Mouse (Mus musculus) lung, postnatal 0 days (tissue): ENCODE results near the gene Spr. TPM values are rescaled to one million over a fixed set of nuclear protein-coding genes. Genes with fewer than 3 reads are reported as not detected.
"Not testable (repeated sequence)": the region's sequence is repeated elsewhere in the genome, so short reads cannot be mapped to it uniquely, and the experiment has no call there.

Experiments
- ATAC-seq: fragments of 200-750 bp; cut with Nextera tagmentation; 2 replicates; pipeline ENCODE4 v1.8.0; 2017; ENCODE audit warnings: moderate library complexity
- DNase-seq: peaks from one replicate; pipeline ENCODE4 v3.0.0-alpha.2; 2016; ENCODE audit warnings: low spot score
- H3K27ac ChIP-seq: fragments of 300-500 bp; sonication (generic); 2 replicates; pipeline ENCODE4 v1.5.1; 2014; ENCODE audit warnings: antibody characterized with exemption, mild to moderate bottlenecking, low read length, mixed read lengths
- H3K27me3 ChIP-seq: fragments of 300-500 bp; sonication (generic); replicated peaks from 2 replicates; pipeline ENCODE4 v1.6.1; 2014; ENCODE audit warnings: low read length, mixed read lengths; ENCODE audit not compliant: insufficient read depth
- H3K36me3 ChIP-seq: fragments of 300-500 bp; sonication (generic); 2 replicates; pipeline ENCODE4 v1.6.1; 2014; ENCODE audit warnings: low read length, mixed read lengths; ENCODE audit not compliant: insufficient read depth
- H3K4me1 ChIP-seq: fragments of 300-500 bp; sonication (generic); 2 replicates; pipeline ENCODE4 v1.6.1; 2014; ENCODE audit warnings: antibody characterized with exemption, low read depth, low read length, mixed read lengths; ENCODE audit not compliant: insufficient read depth
- H3K4me2 ChIP-seq: fragments of 300-500 bp; sonication (generic); replicated peaks from 2 replicates; pipeline ENCODE4 v1.6.1; 2014; ENCODE audit warnings: low read depth, mild to moderate bottlenecking, low read length, moderate library complexity, mixed read lengths
- H3K4me3 ChIP-seq: fragments of 300-500 bp; sonication (generic); 2 replicates; pipeline ENCODE4 v1.5.1; 2014; ENCODE audit warnings: low read depth, low read length
- H3K9ac ChIP-seq: fragments of 300-500 bp; sonication (generic); replicated peaks from 2 replicates; pipeline ENCODE4 v1.6.1; 2014; ENCODE audit warnings: low read depth, mild to moderate bottlenecking
- H3K9me3 ChIP-seq: fragments of 300-500 bp; sonication (generic); 2 replicates; pipeline ENCODE4 v1.6.1; 2016; ENCODE audit warnings: low read length, mixed read lengths
- CTCF ChIP-seq: IDR thresholded peaks from 2 replicates; pipeline ENCODE4 v1.5.1; 2016; ENCODE audit warnings: antibody characterized with exemption, mild to moderate bottlenecking
- EP300 ChIP-seq: IDR thresholded peaks from 2 replicates; pipeline ENCODE4 v1.6.1; 2016; ENCODE audit warnings: antibody characterized with exemption, mild to moderate bottlenecking, control low read depth
- WGBS: fragments of 180-500 bp; shearing (Covaris S2); extraction: QIAGEN DNeasy Blood & Tissue Kit; methylation state at CpG from one replicate; pipeline ENCODE4 v1.1.7; 2014; 5-methylcytosine and 5-hydroxymethylcytosine counted together
- polyA plus RNA-seq: library from polyadenylated mRNA; unstranded; fragments of >200 nt; fragmentation: Nextera tagmentation; extraction: Ambion mirVana; gene quantifications from 2 replicates; pipeline ENCODE4 v1.2.1, GENCODE M21; 2015

Spr gene
- polyA plus RNA-seq, 1 experiment from 2014 or later: 54.3 TPM

GRCm38 (mm10) chr6:85153970-85154540 is 16.5 kb upstream of the Spr start:
- peak; percentile 81 for ATAC-seq
- Histone ChIP-seq H3K4me1 (peaks cover 5% of the 10 kb centered on the region; the same call in 1 of the 2 replicates), H3K4me2 (no peak overlapping the region), H3K9ac (no peak overlapping the region), H3K27me3 (no peaks in the 10 kb centered on the region), H3K27ac (no peak overlapping the region), H3K4me3 (no peak overlapping the region), H3K9me3 (no peaks in the 10 kb centered on the region), H3K36me3 (no peaks in the 10 kb centered on the region)
- peak; percentile 95 for DNase-seq
- 10% methylated on average over 9 of the region's 9 CpGs for WGBS
- no peak for TF ChIP-seq EP300
- TF ChIP-seq CTCF: peak; percentile 85

GRCm38 (mm10) chr6:85150386-85150785 is 12.8 kb upstream of the Spr start:
- no peak for DNase-seq
- peaks cover 5% of the 10 kb centered on the region; the same call in 1 of the 2 replicates for H3K4me1 ChIP-seq
- no peak overlapping the region for H3K4me3 ChIP-seq
- no peak overlapping the region for H3K9ac ChIP-seq
- no peak overlapping the region for H3K27ac ChIP-seq
- no peaks in the 10 kb centered on the region for H3K27me3 ChIP-seq
- H3K4me2 ChIP-seq: no peak overlapping the region
- WGBS: 57% methylated on average over 3 of the region's 3 CpGs
- H3K9me3 ChIP-seq: no peaks in the 10 kb centered on the region
- no peak for TF ChIP-seq CTCF
- no peak for TF ChIP-seq EP300
- ATAC-seq: no peak
- H3K36me3 ChIP-seq: no peaks in the 10 kb centered on the region

GRCm38 (mm10) chr6:85147636-85148035 is 10.1 kb upstream of the Spr start:
- Histone ChIP-seq H3K4me3 (no peak overlapping the region), H3K9me3 (no peaks in the 10 kb centered on the region), H3K9ac (no peak overlapping the region), H3K27me3 (no peaks in the 10 kb centered on the region), H3K4me1 (no peaks in the 10 kb centered on the region), H3K4me2 (no peak overlapping the region), H3K27ac (no peak overlapping the region), H3K36me3 (no peaks in the 10 kb centered on the region)
- ATAC-seq (no peak), DNase-seq (no peak)
- 48% methylated on average over 3 of the region's 3 CpGs for WGBS
- TF ChIP-seq EP300: no peak
- no peak for TF ChIP-seq CTCF

GRCm38 (mm10) chr6:85144466-85144865 is 6.9 kb upstream of the Spr start:
- no peaks in the 10 kb centered on the region for H3K36me3 ChIP-seq
- H3K27ac ChIP-seq: no peak overlapping the region
- no peak overlapping the region for H3K4me2 ChIP-seq
- DNase-seq (no peak), ATAC-seq (no peak)
- TF ChIP-seq CTCF (no peak), EP300 (no peak)
- H3K9ac ChIP-seq: no peak overlapping the region
- H3K9me3 ChIP-seq: no peaks in the 10 kb centered on the region
- 51% methylated on average over 3 of the region's 3 CpGs for WGBS
- H3K27me3 ChIP-seq: no peaks in the 10 kb centered on the region
- no peak overlapping the region for H3K4me3 ChIP-seq
- no peaks in the 10 kb centered on the region for H3K4me1 ChIP-seq

DNA sequence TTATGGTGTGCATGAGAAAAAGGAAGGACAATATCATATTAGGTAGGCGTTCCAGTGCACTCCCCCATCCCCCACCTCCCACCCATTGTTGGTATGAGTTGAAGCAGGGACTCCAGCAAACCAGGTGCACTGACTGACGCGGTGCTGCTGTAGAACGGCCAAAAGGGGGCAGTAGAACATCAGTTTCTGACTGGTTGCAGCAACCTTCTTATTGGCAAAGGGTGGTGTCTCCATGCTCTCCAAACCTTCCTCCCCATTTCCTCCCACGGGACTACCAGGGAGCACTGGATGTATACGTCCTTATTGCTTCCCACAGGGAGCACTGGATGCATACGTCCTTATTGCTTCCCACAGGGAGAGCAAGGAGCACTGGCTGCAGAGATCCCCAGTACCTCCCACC is 3.4 kb upstream of the Spr start:
- WGBS: 0% methylated on average over 6 of the region's 7 CpGs
- H3K27me3 ChIP-seq, H3K4me1 ChIP-seq, ATAC-seq, H3K36me3 ChIP-seq, H3K4me2 ChIP-seq, H3K9ac ChIP-seq, H3K4me3 ChIP-seq, H3K9me3 ChIP-seq, H3K27ac ChIP-seq: not testable (repeated sequence)
- DNase-seq: peak; percentile 74
- TF ChIP-seq CTCF: peak; percentile 74

- H3K36me3 ChIP-seq: no peaks in the 10 kb centered on the region
- ATAC-seq (no peak), DNase-seq (no peak)
- no peak overlapping the region for H3K9ac ChIP-seq
- H3K27ac ChIP-seq: no peak overlapping the region
- no peaks in the 10 kb centered on the region for H3K27me3 ChIP-seq
- TF ChIP-seq CTCF (peak; percentile 20), EP300 (no peak)
- H3K4me1 ChIP-seq: no peaks in the 10 kb centered on the region
- WGBS: 90% methylated on average over 2 of the region's 2 CpGs
- H3K4me2 ChIP-seq: no peak overlapping the region
- H3K9me3 ChIP-seq: no peaks in the 10 kb centered on the region
- H3K4me3 ChIP-seq: no peak overlapping the region
Measured at GRCm38 (mm10) chr6:85139534-85139933, 2.0 kb upstream of the Spr start.

- DNase-seq, H3K9ac ChIP-seq, H3K36me3 ChIP-seq, H3K4me1 ChIP-seq, ATAC-seq, H3K27ac ChIP-seq, H3K9me3 ChIP-seq, H3K27me3 ChIP-seq: not testable (repeated sequence)
- Histone ChIP-seq H3K4me2 (peak overlapping the region; percentile 59), H3K4me3 (peak overlapping the region; percentile 67)
- WGBS: 49% methylated on average over 7 of the region's 7 CpGs
Measured at GRCm38 (mm10) chr6:85136784-85137183, 782 bp downstream of the Spr start.
